Mouse (Mus musculus) retina, adult 2 months (tissue): Measurements from ENCODE around the gene Fer1l5.

Experiments used
- DNase-seq: peaks from one replicate; pipeline ENCODE4 v3.0.0-alpha.2; 2012; ENCODE audit warnings: low read depth, low spot score

The Fer1l5 gene

GRCm38 (mm10) chr1:36429511-36429910 lies 57.4 kb downstream of the Fer1l5 start:
- no peak for DNase-seq

- no peak for DNase-seq
Measured at GRCm38 (mm10) chr1:36432999-36433398, 60.9 kb downstream of the Fer1l5 start.

GRCm38 (mm10) chr1:36433616-36434015 lies 61.5 kb downstream of the Fer1l5 start:
- no peak for DNase-seq

- no peak for DNase-seq
Measured at GRCm38 (mm10) chr1:36435071-36435470, 63.0 kb downstream of the Fer1l5 start.

GRCm38 (mm10) chr1:36436515-36436914 lies 64.4 kb downstream of the Fer1l5 start:
- DNase-seq: no peak

- no peak for DNase-seq
Measured at GRCm38 (mm10) chr1:36437223-36437622, 65.1 kb downstream of the Fer1l5 start.

GRCm38 (mm10) chr1:36441101-36441500 lies 69.0 kb downstream of the Fer1l5 start:
- DNase-seq: no peak

- peak; percentile 80 for DNase-seq
Measured at GRCm38 (mm10) chr1:36444471-36445464, 72.7 kb downstream of the Fer1l5 start, which contains the start of gene Lman2l. Gene Lman2l, minus strand, starts transcription at chr1:36445271.

GRCm38 (mm10) chr1:36445508-36445907 lies 73.4 kb downstream of the Fer1l5 start:
- DNase-seq: no peak

GRCm38 (mm10) chr1:36446106-36446824 lies 74.2 kb downstream of the Fer1l5 start:
- no peak for DNase-seq

GRCm38 (mm10) chr1:36446841-36447240 lies 74.8 kb downstream of the Fer1l5 start:
- no peak for DNase-seq

- no peak for DNase-seq
Measured at GRCm38 (mm10) chr1:36454055-36454815, 82.1 kb downstream of the Fer1l5 start.

GRCm38 (mm10) chr1:36457388-36458014 lies 85.4 kb downstream of the Fer1l5 start:
- DNase-seq: no peak

GRCm38 (mm10) chr1:36458169-36458568 lies 86.1 kb downstream of the Fer1l5 start:
- DNase-seq: no peak

- DNase-seq: no peak
Measured at GRCm38 (mm10) chr1:36461829-36462228, 89.7 kb downstream of the Fer1l5 start.

GRCm38 (mm10) chr1:36465641-36466160 lies 93.6 kb downstream of the Fer1l5 start:
- no peak for DNase-seq

- no peak for DNase-seq
Measured at GRCm38 (mm10) chr1:36467446-36467845, 95.4 kb downstream of the Fer1l5 start.

- no peak for DNase-seq
Measured at GRCm38 (mm10) chr1:36469811-36470444, 97.8 kb downstream of the Fer1l5 start.

- DNase-seq: peak; percentile 73
Measured at GRCm38 (mm10) chr1:36471181-36472105, 99.4 kb downstream of the Fer1l5 start, which contains the start of gene Cnnm4. Gene Cnnm4, plus strand, starts transcription at chr1:36471620.
